Mouse (Mus musculus) layer of hippocampus, adult 2 months (tissue): ENCODE measurements around the gene Mbnl2. TPM values are rescaled to one million over a fixed set of nuclear protein-coding genes. Genes with fewer than 3 reads are reported as not detected.
A peak's percentile ranks its signal among the peaks of the same experiment; 100 is the strongest.

Source experiments
- DNase-seq, 2 experiments: peaks; one replicate each; pipeline ENCODE4 v3.0.0; 2022; ENCODE audit warnings: low spot score in 2 of 2
- H3K27ac ChIP-seq: fragments of 200-600 bp; 2 replicates; pipeline ENCODE4 v1.8.1; 2022
- H3K4me3 ChIP-seq: fragments of 200-600 bp; 2 replicates; pipeline ENCODE4 v1.8.1; 2022; ENCODE audit warnings: mild to moderate bottlenecking
- CTCF ChIP-seq: fragments of 200-600 bp; conservative IDR thresholded peaks from 2 replicates; pipeline ENCODE4 v1.8.1; 2022; ENCODE audit warnings: antibody characterized with exemption, mild to moderate bottlenecking, moderate library complexity
- total RNA-seq, 2 experiments: library from RNA; stranded (reverse); gene quantifications; 2 replicates each; pipeline ENCODE4 v1.2.3; 2021

Gene Mbnl2
- total RNA-seq, 2 experiments from 2014 or later: 244 to 250 TPM

GRCm38 (mm10) chr14:120278290-120279244 is 3.1 kb downstream of the Mbnl2 start:
- H3K27ac ChIP-seq: peak overlapping the region; percentile 94
- TF ChIP-seq CTCF: no peak; the same call in 1 of the 2 replicates
- H3K4me3 ChIP-seq: peak overlapping the region; percentile 85
- DNase-seq: peak; percentile 63 to 68

- Histone ChIP-seq H3K27ac (peak overlapping the region; percentile 58), H3K4me3 (peak overlapping the region; percentile 85; the same call in 1 of the 2 replicates)
- DNase-seq: no peak
- no peak for TF ChIP-seq CTCF
These were observed 4.7 kb downstream of the Mbnl2 start for GRCm38 (mm10) chr14:120280136-120280535.

GRCm38 (mm10) chr14:120283787-120284186 is 8.3 kb downstream of the Mbnl2 start:
- H3K4me3 ChIP-seq: no peak overlapping the region
- no peak for TF ChIP-seq CTCF
- peak overlapping the region; percentile 71 for H3K27ac ChIP-seq
- peak; percentile 35 to 63 for DNase-seq

GRCm38 (mm10) chr14:120284504-120284903 is 9.0 kb downstream of the Mbnl2 start:
- no peak for TF ChIP-seq CTCF
- DNase-seq: no peak
- Histone ChIP-seq H3K27ac (peak overlapping the region; percentile 71), H3K4me3 (no peak overlapping the region)

GRCm38 (mm10) chr14:120287121-120287986 is 11.9 kb downstream of the Mbnl2 start:
- Histone ChIP-seq H3K4me3 (no peak overlapping the region), H3K27ac (peak overlapping the region; percentile 73)
- DNase-seq: no peak
- no peak for TF ChIP-seq CTCF

GRCm38 (mm10) chr14:120287987-120288275 is 12.5 kb downstream of the Mbnl2 start:
- DNase-seq: no peak
- Histone ChIP-seq H3K27ac (peak overlapping the region; percentile 73), H3K4me3 (no peak overlapping the region)
- no peak for TF ChIP-seq CTCF

- no peak for DNase-seq
- H3K4me3 ChIP-seq: no peak overlapping the region; the same call in 1 of the 2 replicates
- H3K27ac ChIP-seq: peak overlapping the region; percentile 86
These were observed 13.0 kb downstream of the Mbnl2 start for GRCm38 (mm10) chr14:120288378-120289002.

GRCm38 (mm10) chr14:120289065-120289464 is 13.6 kb downstream of the Mbnl2 start:
- DNase-seq: no peak
- Histone ChIP-seq H3K4me3 (peak overlapping the region; percentile 6; the same call in 1 of the 2 replicates), H3K27ac (peak overlapping the region; percentile 86)
- no peak for TF ChIP-seq CTCF

More at GRCm38 (mm10) chr14:120288378-120289002, 13.0 kb downstream of the Mbnl2 start:
- no peak for TF ChIP-seq CTCF

GRCm38 (mm10) chr14:120289528-120289927 is 14.1 kb downstream of the Mbnl2 start:
- TF ChIP-seq CTCF: no peak
- DNase-seq: no peak
- H3K4me3 ChIP-seq: peak overlapping the region; percentile 6; the same call in 1 of the 2 replicates
- H3K27ac ChIP-seq: peak overlapping the region; percentile 86

GRCm38 (mm10) chr14:120291226-120291757 is 15.8 kb downstream of the Mbnl2 start:
- TF ChIP-seq CTCF: no peak
- no peak overlapping the region for H3K27ac ChIP-seq
- no peak overlapping the region for H3K4me3 ChIP-seq
- DNase-seq: no peak

GRCm38 (mm10) chr14:120292133-120292532 is 16.7 kb downstream of the Mbnl2 start:
- H3K27ac ChIP-seq: peak overlapping the region; percentile 41; the same call in 1 of the 2 replicates
- TF ChIP-seq CTCF: no peak
- no peak overlapping the region for H3K4me3 ChIP-seq
- no peak for DNase-seq

- no peak for TF ChIP-seq CTCF
- no peak for DNase-seq
- H3K27ac ChIP-seq: peak overlapping the region; percentile 41; the same call in 1 of the 2 replicates
- no peak overlapping the region for H3K4me3 ChIP-seq
These were observed 17.2 kb downstream of the Mbnl2 start for GRCm38 (mm10) chr14:120292617-120293195.
